Mouse (Mus musculus) adrenal gland, adult 2 months (tissue): ENCODE measurements at regions not wholly inside any gene's neighbourhood (a gene's known extent, or its start where the extent isn't known, plus 50 kb on each side); places are given as distances from the start of the nearest gene placed in this dataset.

Experiments used
- DNase-seq: peaks from one replicate; pipeline ENCODE4 v3.0.0; 2021

DNA sequence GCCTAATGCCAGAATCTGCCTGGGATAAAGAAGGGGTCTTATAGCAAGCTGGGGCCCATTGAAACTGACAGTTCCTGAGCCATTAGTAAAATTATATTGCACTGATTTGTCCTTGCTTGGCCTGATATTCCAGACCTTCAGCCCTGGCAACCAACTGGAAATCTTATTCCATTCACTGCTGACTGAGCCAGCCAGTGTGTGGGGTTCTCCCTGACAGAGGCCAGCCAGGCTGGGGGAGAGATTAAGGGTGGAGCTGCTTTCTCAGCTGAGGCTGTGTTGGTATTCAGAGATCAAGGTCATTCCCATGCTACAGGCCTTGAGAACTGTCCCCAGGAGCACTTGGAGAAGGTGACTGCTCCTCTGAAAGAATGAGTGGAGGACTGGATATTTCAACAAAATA, 226.9 kb downstream of the Ar start:
- peak; percentile 19 for DNase-seq

DNA sequence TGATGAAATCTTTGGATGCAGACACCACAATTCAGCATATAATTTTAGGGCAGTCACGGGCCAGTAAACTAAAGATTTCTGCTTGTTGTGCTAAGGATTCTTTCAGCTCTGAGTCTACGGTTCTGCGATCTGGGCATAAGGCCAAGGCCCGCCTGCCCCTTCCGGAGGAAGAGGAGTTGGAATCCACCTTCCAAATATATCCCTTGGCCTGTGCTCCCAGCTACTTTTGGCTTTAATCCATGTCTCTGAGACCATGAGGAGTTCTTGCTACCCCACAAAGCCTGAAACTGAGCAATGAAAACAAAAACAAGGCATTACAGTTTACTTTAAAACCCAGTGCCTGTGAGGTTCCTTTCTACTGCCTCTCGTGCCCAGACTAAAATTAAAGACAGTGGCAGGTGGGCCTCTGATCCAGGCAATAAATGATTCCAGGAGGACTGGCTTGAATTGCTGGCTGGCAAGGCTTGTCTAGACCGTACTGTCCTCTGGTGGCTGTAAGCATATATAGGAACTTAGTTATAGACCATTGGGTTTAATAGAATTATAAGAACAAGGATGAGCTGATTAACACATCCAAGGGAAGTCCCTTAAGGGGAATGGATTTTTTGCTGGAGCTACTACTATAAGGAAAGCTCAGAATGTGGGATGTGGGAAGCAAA, 231.8 kb downstream of the Ar start:
- peak; percentile 67 for DNase-seq

DNA sequence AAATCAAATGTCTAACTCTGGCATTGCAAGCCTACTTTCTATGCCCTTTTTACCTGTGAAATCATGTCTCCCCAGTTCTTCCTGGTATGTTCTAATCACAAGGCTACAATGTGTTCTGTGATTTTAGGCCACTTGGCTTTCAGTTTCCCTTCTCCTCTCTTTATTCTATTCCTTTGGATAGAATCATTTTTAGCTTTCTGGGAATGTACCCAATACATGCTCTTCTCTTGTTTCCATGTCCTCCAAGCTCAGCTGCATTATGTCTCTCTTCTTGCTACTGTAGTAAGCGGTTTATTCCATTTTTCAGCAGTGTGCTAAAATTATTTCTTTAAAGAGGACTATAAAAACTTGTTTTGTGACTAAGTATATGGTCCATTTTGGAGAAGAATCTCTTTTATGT, 235.4 kb downstream of the Ar start:
- no peak for DNase-seq

DNA sequence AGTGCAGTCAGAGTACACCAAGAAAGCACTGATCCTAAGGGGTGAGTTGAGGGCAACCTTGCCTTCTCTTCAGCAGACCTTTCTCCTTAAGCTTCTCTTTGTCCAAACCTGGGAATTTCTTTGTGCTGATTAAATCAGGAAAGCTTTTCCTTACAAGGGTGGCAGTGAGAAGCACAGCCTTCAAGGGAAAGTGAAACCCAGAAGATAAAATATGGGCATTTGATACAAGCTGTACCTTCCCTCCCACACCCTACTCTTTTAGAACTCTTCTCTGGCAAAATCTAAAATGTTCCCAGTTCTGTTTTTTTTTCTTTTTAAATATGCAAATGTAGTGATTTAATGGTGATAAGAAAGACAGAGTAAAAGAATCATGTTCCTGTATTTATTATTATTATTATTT, 243.8 kb downstream of the Ar start:
- no peak for DNase-seq

DNA sequence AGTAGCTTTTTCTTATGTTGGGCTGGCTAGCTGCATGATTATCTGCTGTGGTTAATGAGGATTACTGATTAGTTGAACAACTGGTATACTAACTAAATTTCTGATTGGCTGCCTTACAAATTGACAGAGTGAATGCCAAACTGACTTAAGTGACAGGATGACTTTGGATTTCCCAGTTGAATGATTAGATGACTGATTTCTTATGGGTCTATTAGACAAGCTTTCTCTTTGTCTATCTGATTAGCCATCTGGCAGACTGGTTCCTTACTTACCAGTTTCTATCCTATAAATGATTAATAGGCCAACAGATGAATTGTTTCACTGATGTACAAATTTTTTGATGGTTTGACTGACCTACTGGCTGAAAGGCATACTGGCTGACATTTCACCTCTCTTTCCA, 260.5 kb downstream of the Ar start:
- DNase-seq, result no peak

DNA sequence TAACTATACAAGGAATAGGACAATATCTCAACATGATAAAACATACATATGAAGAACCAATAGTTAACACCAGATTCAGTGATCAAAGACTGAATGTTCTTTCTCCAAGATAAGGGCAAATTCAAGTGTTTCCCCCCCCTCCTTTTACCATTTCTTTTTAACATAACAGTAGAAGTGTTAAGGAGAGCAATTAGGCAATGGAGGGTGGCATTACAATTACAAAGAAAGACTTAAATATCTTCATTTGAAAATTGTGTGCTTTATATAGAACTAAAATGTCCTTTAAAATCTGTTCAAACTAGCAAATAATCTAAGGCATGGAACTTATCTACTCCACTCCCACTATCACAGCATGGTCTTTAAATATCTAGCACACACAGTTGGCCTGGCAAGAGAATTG, 270.9 kb downstream of the Ar start:
- DNase-seq, result no peak

DNA sequence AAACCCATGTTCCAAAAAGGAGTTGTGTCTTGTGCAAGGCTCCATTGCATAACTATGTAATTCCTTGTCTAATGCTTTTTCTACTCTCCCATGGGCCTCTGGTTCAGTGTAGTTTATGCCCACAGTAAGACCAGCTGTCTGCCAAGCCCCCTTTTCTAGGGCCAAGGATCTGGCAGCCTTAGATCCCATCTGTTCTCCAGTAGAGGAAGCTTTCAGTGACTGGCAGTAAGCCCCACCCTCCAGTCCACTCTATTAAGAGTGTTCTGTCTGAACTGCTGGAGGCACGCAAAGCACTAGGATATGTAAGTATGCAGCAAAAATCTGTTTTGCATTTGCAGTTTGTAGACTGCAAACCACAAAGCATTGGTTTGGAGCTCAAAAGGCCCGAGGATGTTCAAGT, 303.5 kb downstream of the Ar start:
- no peak for DNase-seq

DNA sequence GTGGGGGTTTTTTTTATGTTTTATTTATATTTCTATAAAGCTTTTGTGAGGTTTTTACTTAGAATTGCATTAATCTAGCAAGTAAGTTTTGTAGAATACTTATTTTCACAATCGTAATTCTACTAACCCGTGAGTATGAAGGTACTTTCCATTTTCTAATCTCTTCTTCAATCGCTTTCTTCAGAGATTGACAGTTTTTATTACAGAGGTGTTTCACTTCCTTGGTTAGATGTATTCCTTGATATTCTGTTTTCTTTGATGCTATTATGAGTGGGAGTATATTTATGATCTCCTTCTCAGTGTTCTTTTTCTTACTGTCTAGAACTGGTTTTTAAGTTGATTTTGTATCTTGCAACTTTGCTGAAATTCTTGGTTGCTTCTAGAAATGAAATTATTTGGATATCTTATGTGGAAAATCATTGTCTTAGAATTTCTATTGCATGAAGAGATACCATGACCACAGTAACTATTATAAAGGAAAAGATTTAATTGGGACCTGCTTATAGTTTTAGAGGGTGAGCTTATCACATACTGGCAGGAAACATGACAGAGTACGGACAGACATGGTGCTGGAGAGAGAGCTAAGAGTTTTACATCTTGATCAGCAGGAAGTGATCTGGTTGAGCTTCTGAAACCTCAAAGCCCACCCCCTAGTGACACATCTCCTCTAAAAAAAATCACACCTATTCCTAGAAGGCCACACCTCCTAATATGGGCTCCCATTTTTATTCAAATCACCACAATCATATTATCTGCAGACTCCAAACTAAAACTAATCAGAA, 328.1 kb downstream of the Ar start:
- DNase-seq, result no peak
